8 mouse cellular contexts compared by ENCODE assay signal in genomic region chr6:83427512-83427911, GRCm38 (mm10). TPM values are rescaled to one million over a fixed set of nuclear protein-coding genes. Genes with fewer than 3 reads are reported as not detected.
DNase-seq lines count a peak whose midpoint lies in the region; ATAC-seq and TF ChIP-seq lines count a peak whose summit lies in the region.

No protein-coding gene starts in this region.

- H3K27ac ChIP-seq in heart, adult 2 months: peak overlapping the region; percentile 45
- peak overlapping the region; percentile 36; the same call in 1 of the 2 replicates for H3K27ac ChIP-seq in lung, embryonic 16.5 days (ENCODE audit: low read length)
- H3K27ac ChIP-seq in intestine, embryonic 15.5 days: peak overlapping the region; percentile 79; the same call in 1 of the 2 replicates
- peak overlapping the region; percentile 54 for H3K27ac ChIP-seq in stomach, embryonic 15.5 days

- no peak overlapping the region for H3K4me2 ChIP-seq in lung, embryonic 16.5 days (ENCODE audit: low read depth, low read length)
- no peak overlapping the region for H3K4me2 ChIP-seq in intestine, embryonic 15.5 days (replicated peaks)
- no peak overlapping the region for H3K4me2 ChIP-seq in stomach, embryonic 15.5 days

- DNase-seq in heart, adult 2 months: no peak
- no peak for DNase-seq in heart, postnatal 25 days (ENCODE audit: low spot score)
- DNase-seq in lung, postnatal 10 days: no peak
- DNase-seq in natural killer cell, adult 2 months (ENCODE audit: low spot score in 2 of 2): no peak
- DNase-seq in spleen, adult 12 weeks (ENCODE audit: low spot score): no peak

- peaks cover 2% of the 10 kb centered on the region; the same call in 1 of the 2 replicates for H3K36me3 ChIP-seq in heart, adult 2 months (ENCODE audit: control insufficient read depth, insufficient read depth, low read length)
- H3K36me3 ChIP-seq in lung, embryonic 16.5 days (ENCODE audit: control insufficient read depth, insufficient read depth, low read length): peaks cover 12% of the 10 kb centered on the region; the same call in 1 of the 2 replicates
- H3K36me3 ChIP-seq in intestine, embryonic 15.5 days: 0 out of 2 replicates have a peak, but pooled peaks cover 2% of the 10 kb centered on the region
- peaks cover 12% of the 10 kb centered on the region; the same call in 1 of the 2 replicates for H3K36me3 ChIP-seq in stomach, embryonic 15.5 days

- WGBS in heart, adult 2 months: 40% methylated on average over 6 of the region's 6 CpGs
- 64% methylated on average over 6 of the region's 6 CpGs for WGBS in lung, embryonic 16.5 days
- WGBS in intestine, embryonic 15.5 days: 60% methylated on average over 6 of the region's 6 CpGs
- WGBS in stomach, embryonic 15.5 days: 66% methylated on average over 6 of the region's 6 CpGs

- H3K4me1 ChIP-seq in heart, adult 2 months (ENCODE audit: control insufficient read depth, insufficient read depth, low read length): peaks cover 16% of the 10 kb centered on the region
- H3K4me1 ChIP-seq in lung, embryonic 16.5 days (replicated peaks; ENCODE audit: control insufficient read depth, insufficient read depth, low read length): peaks cover 26% of the 10 kb centered on the region
- peaks cover 44% of the 10 kb centered on the region for H3K4me1 ChIP-seq in intestine, embryonic 15.5 days (replicated peaks)
- peaks cover 36% of the 10 kb centered on the region for H3K4me1 ChIP-seq in stomach, embryonic 15.5 days

- ATAC-seq in lung, embryonic 16.5 days (ENCODE audit: low read depth): 0 out of 2 replicates have a peak, but pooled peaks have one; percentile 15
- peak; percentile 2; the same call in 1 of the 2 replicates for ATAC-seq in intestine, embryonic 15.5 days
- no peak for ATAC-seq in stomach, embryonic 15.5 days (ENCODE audit: insufficient read depth, low FRiP score, low read depth)

- intact Hi-C loops in heart, adult 2 months (cut with DNase I): no loop called here
- intact Hi-C loops in heart, postnatal 25 days (cut with DNase I): no loop called here

- H3K4me3 ChIP-seq in heart, adult 2 months: no peak overlapping the region
- no peak overlapping the region for H3K4me3 ChIP-seq in lung, embryonic 16.5 days (ENCODE audit: low read length)
- H3K4me3 ChIP-seq in intestine, embryonic 15.5 days (replicated peaks): no peak overlapping the region
- no peak overlapping the region for H3K4me3 ChIP-seq in stomach, embryonic 15.5 days (replicated peaks)

- H3K9ac ChIP-seq in heart, adult 2 months (ENCODE audit: low read depth, low read length): no peak overlapping the region
- no peak overlapping the region for H3K9ac ChIP-seq in lung, embryonic 16.5 days (ENCODE audit: low read length)
- H3K9ac ChIP-seq in intestine, embryonic 15.5 days: no peak overlapping the region
- H3K9ac ChIP-seq in stomach, embryonic 15.5 days: no peak overlapping the region

- TF ChIP-seq POLR2A in heart, adult 2 months (IDR thresholded peaks at IDR 0.05; ENCODE audit: insufficient read depth, low read depth, low read length): no peak

- no peaks in the 10 kb centered on the region for H3K9me3 ChIP-seq in lung, embryonic 16.5 days (ENCODE audit: control insufficient read depth, low read length)
- no peaks in the 10 kb centered on the region for H3K9me3 ChIP-seq in intestine, embryonic 15.5 days
- H3K9me3 ChIP-seq in stomach, embryonic 15.5 days: no peaks in the 10 kb centered on the region

- H3K79me2 ChIP-seq in heart, adult 2 months (replicated peaks; ENCODE audit: control insufficient read depth, insufficient read depth, low read length): peaks cover 4% of the 10 kb centered on the region; the same call in 1 of the 2 replicates

- TF ChIP-seq EP300 in heart, adult 2 months (IDR thresholded peaks at IDR 0.05; ENCODE audit: insufficient read depth, low read depth, low read length): no peak

- no peaks in the 10 kb centered on the region for H3K27me3 ChIP-seq in heart, adult 2 months (ENCODE audit: control insufficient read depth, insufficient read depth, low read length)
- no peaks in the 10 kb centered on the region for H3K27me3 ChIP-seq in lung, embryonic 16.5 days (ENCODE audit: control insufficient read depth, insufficient read depth, low read depth, low read length)
- H3K27me3 ChIP-seq in intestine, embryonic 15.5 days (replicated peaks): no peaks in the 10 kb centered on the region
- H3K27me3 ChIP-seq in stomach, embryonic 15.5 days (replicated peaks): no peaks in the 10 kb centered on the region

- no peak for TF ChIP-seq CTCF in heart, adult 2 months (IDR thresholded peaks at IDR 0.05)

RNA-seq across cellular contexts. Expression of gene Tet3, which starts 31.4 kb away (rescaled TPM):
- total RNA-seq in heart, adult 2 months (2021): 10 to 100 TPM; 13.7 to 23.6 TPM
- 6.2 and 7.6 TPM in 2 replicates for polyA plus RNA-seq in heart, adult 2 months (2012; rRNA removed)
- total RNA-seq in heart, postnatal 25 days (2021): 10 to 100 TPM; 32.6 to 40.8 TPM
- 43.8 and 47.1 TPM in 2 replicates for polyA plus RNA-seq in lung, embryonic 16.5 days (2015; fragmentation: Nextera tagmentation; extraction: Ambion mirVana)
- polyA plus RNA-seq in intestine, embryonic 15.5 days (2015; fragmentation: Nextera tagmentation; extraction: Ambion mirVana): 41.8 and 42.8 TPM in 2 replicates
- 39.6 and 40.0 TPM in 2 replicates for polyA plus RNA-seq in stomach, embryonic 15.5 days (2015; fragmentation: Nextera tagmentation; extraction: Ambion mirVana)
